Mouse (Mus musculus): Measurements from ENCODE around the gene Txndc8. TPM values are rescaled to one million over a fixed set of nuclear protein-coding genes. Genes with fewer than 3 reads are reported as not detected.

Txndc8 gene
- total RNA-seq, 2 experiments from 2014 or later, result not detected

GRCm38 (mm10) chr4:57956029-57956960 lies 52.6 kb downstream of the Txndc8 start, which contains the start of gene Txn1:
Txn1 (minus strand) TSS chr4:57956411.
- peak; percentile 99 for DNase-seq

- peak; percentile 85 for DNase-seq
Measured at GRCm38 (mm10) chr4:57955544-57955958, 53.4 kb downstream of the Txndc8 start.

- no peak for DNase-seq
Measured at GRCm38 (mm10) chr4:57954991-57955390, 53.9 kb downstream of the Txndc8 start.

- DNase-seq, result no peak
Measured at GRCm38 (mm10) chr4:57954580-57954979, 54.3 kb downstream of the Txndc8 start.

GRCm38 (mm10) chr4:57953796-57954195 lies 55.1 kb downstream of the Txndc8 start:
- no peak for DNase-seq

GRCm38 (mm10) chr4:57952891-57953290 lies 56.0 kb downstream of the Txndc8 start:
- no peak for DNase-seq

- no peak for DNase-seq
Measured at GRCm38 (mm10) chr4:57952416-57952815, 56.5 kb downstream of the Txndc8 start.

- DNase-seq, result no peak
Measured at GRCm38 (mm10) chr4:57949866-57950265, 59.1 kb downstream of the Txndc8 start.

- DNase-seq, result no peak
Measured at GRCm38 (mm10) chr4:57947476-57947875, 61.4 kb downstream of the Txndc8 start.

- no peak for DNase-seq
Measured at GRCm38 (mm10) chr4:57947036-57947435, 61.9 kb downstream of the Txndc8 start.

GRCm38 (mm10) chr4:57942892-57943291 lies 66.0 kb downstream of the Txndc8 start:
- no peak for DNase-seq

GRCm38 (mm10) chr4:57940631-57941030 lies 68.3 kb downstream of the Txndc8 start:
- no peak for DNase-seq

GRCm38 (mm10) chr4:57937292-57937691 lies 71.6 kb downstream of the Txndc8 start:
- no peak for DNase-seq

GRCm38 (mm10) chr4:57934181-57934580 lies 74.7 kb downstream of the Txndc8 start:
- DNase-seq, result no peak

Other genes with a start within 250 kb of the Txndc8 start
- 1 to 10 TPM; 6.3 to 6.7 TPM for gene D630039A03Rik, start 92.8 kb downstream of the Txndc8 start, total RNA-seq (2021)
- gene Txn1, start 52.7 kb downstream of the Txndc8 start, total RNA-seq (2021), result 100 to 1,000 TPM; 234 to 247 TPM
- 10 to 100 TPM; 15.6 to 28.3 TPM for gene Svep1, start 197.7 kb upstream of the Txndc8 start, total RNA-seq (2021)